Mouse (Mus musculus): ENCODE results near the gene Ergic1. TPM values are rescaled to one million over a fixed set of nuclear protein-coding genes. Genes with fewer than 3 reads are reported as not detected.

Gene Ergic1
- polyA plus RNA-seq, 1 experiment from 2014 or later: 48.6 TPM

GRCm38 (mm10) chr17:26583056-26583455 is 21.8 kb downstream of the Ergic1 start:
- no peak for TF ChIP-seq CTCF (IDR thresholded peaks at IDR 0.05; ENCODE audit: low read depth)
- Histone ChIP-seq H3K4me1 (replicated peaks; ENCODE audit: control insufficient read depth, insufficient read depth, low read length) (no peaks in the 10 kb centered on the region), H3K36me3 (ENCODE audit: control insufficient read depth, insufficient read depth) (no peaks in the 10 kb centered on the region; the same call in none of the 2 replicates), H3K9me3 (ENCODE audit: control insufficient read depth) (no peaks in the 10 kb centered on the region), H3K27me3 (replicated peaks; ENCODE audit: control insufficient read depth, insufficient read depth, low read length) (no peaks in the 10 kb centered on the region), H3K9ac (ENCODE audit: low read depth, low read length) (no peak overlapping the region), H3K4me2 (replicated peaks; ENCODE audit: low read depth) (no peak overlapping the region), H3K4me3 (ENCODE audit: low read depth, low read length) (no peak overlapping the region), H3K27ac (ENCODE audit: low read depth, low read length) (peak overlapping the region; percentile 29)
- no peak for ATAC-seq
- WGBS: 85% methylated on average over 9 of the region's 9 CpGs

- Histone ChIP-seq H3K4me3 (ENCODE audit: low read depth, low read length) (no peak overlapping the region), H3K36me3 (ENCODE audit: control insufficient read depth, insufficient read depth) (no peaks in the 10 kb centered on the region; the same call in 1 of the 2 replicates), H3K9ac (ENCODE audit: low read depth, low read length) (no peak overlapping the region), H3K27ac (ENCODE audit: low read depth, low read length) (peak overlapping the region; percentile 75), H3K9me3 (ENCODE audit: control insufficient read depth) (no peaks in the 10 kb centered on the region), H3K4me2 (replicated peaks; ENCODE audit: low read depth) (no peak overlapping the region), H3K27me3 (replicated peaks; ENCODE audit: control insufficient read depth, insufficient read depth, low read length) (no peaks in the 10 kb centered on the region), H3K4me1 (replicated peaks; ENCODE audit: control insufficient read depth, insufficient read depth, low read length) (no peaks in the 10 kb centered on the region)
- TF ChIP-seq CTCF (IDR thresholded peaks at IDR 0.05; ENCODE audit: low read depth): no peak
- no peak for ATAC-seq
- WGBS: 75% methylated on average over 6 of the region's 6 CpGs
These were observed 22.3 kb downstream of the Ergic1 start for GRCm38 (mm10) chr17:26583606-26584005.

GRCm38 (mm10) chr17:26584063-26584462 is 22.8 kb downstream of the Ergic1 start:
- H3K9ac ChIP-seq (ENCODE audit: low read depth, low read length): no peak overlapping the region

GRCm38 (mm10) chr17:26584558-26585136 is 23.4 kb downstream of the Ergic1 start:
- H3K4me2 ChIP-seq (replicated peaks; ENCODE audit: low read depth): peak overlapping the region; percentile 30
- H3K27me3 ChIP-seq (replicated peaks; ENCODE audit: control insufficient read depth, insufficient read depth, low read length): no peaks in the 10 kb centered on the region
- peak; percentile 30 for TF ChIP-seq CTCF (IDR thresholded peaks at IDR 0.05; ENCODE audit: low read depth)
- H3K36me3 ChIP-seq (ENCODE audit: control insufficient read depth, insufficient read depth): no peaks in the 10 kb centered on the region; the same call in 1 of the 2 replicates
- no peak overlapping the region for H3K9ac ChIP-seq (ENCODE audit: low read depth, low read length)
- no peaks in the 10 kb centered on the region for H3K9me3 ChIP-seq (ENCODE audit: control insufficient read depth)
- ATAC-seq: peak; percentile 81
- no peak overlapping the region for H3K4me3 ChIP-seq (ENCODE audit: low read depth, low read length)
- peak overlapping the region; percentile 75 for H3K27ac ChIP-seq (ENCODE audit: low read depth, low read length)
- H3K4me1 ChIP-seq (replicated peaks; ENCODE audit: control insufficient read depth, insufficient read depth, low read length): no peaks in the 10 kb centered on the region
- 32% methylated on average over 15 of the region's 15 CpGs for WGBS

More at GRCm38 (mm10) chr17:26584063-26584462, 22.8 kb downstream of the Ergic1 start:
- H3K36me3 ChIP-seq (ENCODE audit: control insufficient read depth, insufficient read depth): no peaks in the 10 kb centered on the region; the same call in 1 of the 2 replicates
- TF ChIP-seq CTCF (IDR thresholded peaks at IDR 0.05; ENCODE audit: low read depth): no peak
- no peaks in the 10 kb centered on the region for H3K27me3 ChIP-seq (replicated peaks; ENCODE audit: control insufficient read depth, insufficient read depth, low read length)
- no peaks in the 10 kb centered on the region for H3K4me1 ChIP-seq (replicated peaks; ENCODE audit: control insufficient read depth, insufficient read depth, low read length)
- no peak overlapping the region for H3K4me3 ChIP-seq (ENCODE audit: low read depth, low read length)
- H3K9me3 ChIP-seq (ENCODE audit: control insufficient read depth): no peaks in the 10 kb centered on the region
- peak; percentile 80 for ATAC-seq
- peak overlapping the region; percentile 30 for H3K4me2 ChIP-seq (replicated peaks; ENCODE audit: low read depth)
- WGBS: 21% methylated on average over 4 of the region's 4 CpGs
- H3K27ac ChIP-seq (ENCODE audit: low read depth, low read length): peak overlapping the region; percentile 75

DNA sequence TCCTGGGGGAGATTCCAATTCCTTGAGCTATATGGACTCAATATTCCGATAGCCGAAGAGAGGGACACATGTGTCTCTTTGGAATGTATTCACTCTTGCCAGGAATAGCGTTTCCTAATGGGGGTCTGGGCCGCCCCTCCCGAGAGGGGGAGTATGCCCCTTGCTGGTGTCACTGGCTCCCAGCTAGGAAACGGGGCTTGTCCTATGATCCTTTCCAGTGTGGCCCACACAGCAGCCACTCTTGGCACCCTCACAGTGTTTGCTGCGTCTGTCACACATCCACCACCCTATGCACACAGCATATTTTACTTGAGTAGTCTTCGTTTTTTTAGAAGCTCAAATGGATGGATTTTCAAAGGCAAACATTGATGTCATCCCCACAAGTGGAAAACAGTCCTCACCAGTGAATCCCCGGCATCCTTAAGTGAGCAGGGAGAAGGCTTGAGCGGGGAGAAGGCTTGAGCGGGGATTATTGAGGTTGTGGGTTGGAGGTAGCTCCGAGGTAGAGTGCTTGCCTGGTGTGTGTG is 26.7 kb downstream of the Ergic1 start:
- H3K36me3 ChIP-seq (ENCODE audit: control insufficient read depth, insufficient read depth): peaks cover 5% of the 10 kb centered on the region; the same call in 1 of the 2 replicates
- H3K4me1 ChIP-seq (replicated peaks; ENCODE audit: control insufficient read depth, insufficient read depth, low read length): no peaks in the 10 kb centered on the region
- H3K4me3 ChIP-seq (ENCODE audit: low read depth, low read length): no peak overlapping the region
- no peak for TF ChIP-seq CTCF (IDR thresholded peaks at IDR 0.05; ENCODE audit: low read depth)
- no peaks in the 10 kb centered on the region for H3K9me3 ChIP-seq (ENCODE audit: control insufficient read depth)
- ATAC-seq: no peak
- H3K27me3 ChIP-seq (replicated peaks; ENCODE audit: control insufficient read depth, insufficient read depth, low read length): no peaks in the 10 kb centered on the region
- no peak overlapping the region for H3K9ac ChIP-seq (ENCODE audit: low read depth, low read length)
- H3K4me2 ChIP-seq (replicated peaks; ENCODE audit: low read depth): no peak overlapping the region
- H3K27ac ChIP-seq (ENCODE audit: low read depth, low read length): no peak overlapping the region
- 82% methylated on average over 12 of the region's 12 CpGs for WGBS

DNA sequence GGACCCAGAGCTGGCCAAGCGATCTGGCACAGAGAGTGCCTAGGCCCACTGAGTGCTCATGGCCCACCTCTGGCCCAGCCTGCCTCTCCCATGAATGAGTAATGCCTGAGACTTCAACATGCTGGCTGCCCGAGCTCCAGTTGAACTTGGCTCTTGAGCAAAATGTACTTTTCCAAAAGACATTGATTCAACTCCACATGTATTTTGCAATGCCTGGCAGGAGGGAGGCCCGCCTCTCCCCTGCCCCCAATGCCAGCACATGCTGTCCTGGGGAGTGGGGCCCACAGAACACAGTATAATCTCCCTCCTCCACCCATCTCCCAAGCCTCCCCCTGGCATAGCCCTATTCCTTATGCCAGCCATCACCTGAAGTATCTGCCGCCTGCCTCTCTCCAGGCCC is 31.2 kb downstream of the Ergic1 start:
- H3K27me3 ChIP-seq (replicated peaks; ENCODE audit: control insufficient read depth, insufficient read depth, low read length): no peaks in the 10 kb centered on the region
- TF ChIP-seq CTCF (IDR thresholded peaks at IDR 0.05; ENCODE audit: low read depth): no peak
- no peak for ATAC-seq
- H3K9me3 ChIP-seq (ENCODE audit: control insufficient read depth): no peaks in the 10 kb centered on the region
- H3K4me2 ChIP-seq (replicated peaks; ENCODE audit: low read depth): no peak overlapping the region
- no peak overlapping the region for H3K4me3 ChIP-seq (ENCODE audit: low read depth, low read length)
- H3K27ac ChIP-seq (ENCODE audit: low read depth, low read length): no peak overlapping the region
- H3K4me1 ChIP-seq (replicated peaks; ENCODE audit: control insufficient read depth, insufficient read depth, low read length): peaks cover 17% of the 10 kb centered on the region; the same call in 1 of the 2 replicates
- 81% methylated on average over 4 of the region's 4 CpGs for WGBS
- H3K36me3 ChIP-seq (ENCODE audit: control insufficient read depth, insufficient read depth): peaks cover 9% of the 10 kb centered on the region; the same call in 1 of the 2 replicates
- no peak overlapping the region for H3K9ac ChIP-seq (ENCODE audit: low read depth, low read length)

All from intestine, postnatal 0 days (tissue).